Mouse (Mus musculus) right cerebral cortex, postnatal 14 days (tissue): ENCODE measurements around the gene Fgfr2.
"Not testable (repeated sequence)": the region's sequence is repeated elsewhere in the genome, so short reads cannot be mapped to it uniquely, and the experiment has no call there.

Source experiments
- DNase-seq: peaks from one replicate; pipeline ENCODE4 v3.0.0; 2022

Gene Fgfr2

GRCm38 (mm10) chr7:130432141-130432540, 2691.0 kb downstream of the Fgfr2 start:
- DNase-seq: no peak

GRCm38 (mm10) chr7:130426586-130426985, 2696.6 kb downstream of the Fgfr2 start:
- no peak for DNase-seq

- no peak for DNase-seq
Measured at GRCm38 (mm10) chr7:130425991-130426390, 2697.2 kb downstream of the Fgfr2 start.

GRCm38 (mm10) chr7:130419961-130420360, 2703.2 kb downstream of the Fgfr2 start:
- DNase-seq: no peak

GRCm38 (mm10) chr7:130407622-130408021, 2715.5 kb downstream of the Fgfr2 start:
- DNase-seq: no peak

GRCm38 (mm10) chr7:130403346-130403745, 2719.8 kb downstream of the Fgfr2 start:
- no peak for DNase-seq

GRCm38 (mm10) chr7:130394697-130395096, 2728.5 kb downstream of the Fgfr2 start:
- no peak for DNase-seq

GRCm38 (mm10) chr7:130390060-130390459, 2733.1 kb downstream of the Fgfr2 start:
- DNase-seq: not testable (repeated sequence)

GRCm38 (mm10) chr7:130386308-130386707, 2736.8 kb downstream of the Fgfr2 start:
- DNase-seq: no peak

- DNase-seq: no peak
Measured at GRCm38 (mm10) chr7:130385732-130386294, 2737.3 kb downstream of the Fgfr2 start.

GRCm38 (mm10) chr7:130382126-130382525, 2741.0 kb downstream of the Fgfr2 start:
- DNase-seq: peak; percentile 10

- no peak for DNase-seq
Measured at GRCm38 (mm10) chr7:130381387-130381951, 2741.7 kb downstream of the Fgfr2 start.

GRCm38 (mm10) chr7:130380769-130381355, 2742.3 kb downstream of the Fgfr2 start:
- peak; percentile 8 for DNase-seq

GRCm38 (mm10) chr7:130380367-130380766, 2742.8 kb downstream of the Fgfr2 start:
- no peak for DNase-seq

- no peak for DNase-seq
Measured at GRCm38 (mm10) chr7:130379886-130380285, 2743.3 kb downstream of the Fgfr2 start.

- no peak for DNase-seq
Measured at GRCm38 (mm10) chr7:130378308-130378707, 2744.8 kb downstream of the Fgfr2 start.

GRCm38 (mm10) chr7:130374311-130374710, 2748.8 kb downstream of the Fgfr2 start:
- no peak for DNase-seq

- no peak for DNase-seq
Measured at GRCm38 (mm10) chr7:130368827-130369641, 2754.1 kb downstream of the Fgfr2 start.

- no peak for DNase-seq
Measured at GRCm38 (mm10) chr7:130368036-130368826, 2754.9 kb downstream of the Fgfr2 start.

- no peak for DNase-seq
Measured at GRCm38 (mm10) chr7:130367222-130368035, 2755.7 kb downstream of the Fgfr2 start.

- no peak for DNase-seq
Measured at GRCm38 (mm10) chr7:130365711-130366110, 2757.4 kb downstream of the Fgfr2 start.
